Mouse (Mus musculus) thymus, adult 2 months (tissue): Measurements from ENCODE around the gene Sap25. TPM values are rescaled to one million over a fixed set of nuclear protein-coding genes. Genes with fewer than 3 reads are reported as not detected.
"Not testable (repeated sequence)": the region's sequence is repeated elsewhere in the genome, so short reads cannot be mapped to it uniquely, and the experiment has no call there.

Experiments
- DNase-seq: peaks from one replicate; pipeline ENCODE4 v3.0.0; 2021
- H3K27ac ChIP-seq: fragments of 200-500 bp; 2 replicates; pipeline ENCODE4 v1.5.1; 2012; ENCODE audit warnings: low read length, control low read depth; ENCODE audit not compliant: control insufficient read depth, insufficient read depth
- H3K27me3 ChIP-seq: fragments of 200-500 bp; 2 replicates; pipeline ENCODE4 v1.6.1; 2012; ENCODE audit warnings: mild to moderate bottlenecking, low read length, moderate library complexity, mixed read lengths; ENCODE audit not compliant: control insufficient read depth, insufficient read depth
- H3K36me3 ChIP-seq: fragments of 200-500 bp; 2 replicates; pipeline ENCODE4 v1.6.1; 2012; ENCODE audit warnings: mild to moderate bottlenecking, low read length, moderate library complexity; ENCODE audit not compliant: control insufficient read depth, insufficient read depth
- H3K4me1 ChIP-seq: fragments of 200-500 bp; replicated peaks from 2 replicates; pipeline ENCODE4 v1.6.1; 2012; ENCODE audit warnings: low read length; ENCODE audit not compliant: control insufficient read depth, insufficient read depth
- H3K4me3 ChIP-seq: fragments of 200-500 bp; 2 replicates; pipeline ENCODE4 v1.5.1; 2012; ENCODE audit warnings: mild to moderate bottlenecking, low read length, control low read depth, moderate library complexity; ENCODE audit not compliant: control insufficient read depth, insufficient read depth
- CTCF ChIP-seq: fragments of 200-500 bp; IDR thresholded peaks from 2 replicates; pipeline ENCODE4 v1.5.1; 2012; ENCODE audit warnings: mild to moderate bottlenecking, control low read depth, low read length, moderate library complexity, borderline replicate concordance; ENCODE audit not compliant: control insufficient read depth, poor library complexity, insufficient read depth; ENCODE audit errors: extremely low read depth
- POLR2A ChIP-seq: fragments of 200-500 bp; IDR thresholded peaks from 2 replicates; pipeline ENCODE4 v1.6.1; 2012; ENCODE audit warnings: mild to moderate bottlenecking, low read length, control low read depth, moderate library complexity; ENCODE audit not compliant: control insufficient read depth, poor library complexity, insufficient read depth; ENCODE audit errors: extremely low read depth
- WGBS: fragments of 180-500 bp; shearing (Covaris S2); methylation state at CpG from one replicate; pipeline ENCODE4 v1.1.7; 2018; 5-methylcytosine and 5-hydroxymethylcytosine counted together
- polyA plus RNA-seq: library from polyadenylated mRNA; depleted of rRNA; stranded (reverse); fragments of >200 nt; gene quantifications from 2 replicates; pipeline ENCODE4 v1.2.3, GENCODE M21; 2012

Sap25 gene
- polyA plus RNA-seq, 1 experiment = 646 TPM

DNA sequence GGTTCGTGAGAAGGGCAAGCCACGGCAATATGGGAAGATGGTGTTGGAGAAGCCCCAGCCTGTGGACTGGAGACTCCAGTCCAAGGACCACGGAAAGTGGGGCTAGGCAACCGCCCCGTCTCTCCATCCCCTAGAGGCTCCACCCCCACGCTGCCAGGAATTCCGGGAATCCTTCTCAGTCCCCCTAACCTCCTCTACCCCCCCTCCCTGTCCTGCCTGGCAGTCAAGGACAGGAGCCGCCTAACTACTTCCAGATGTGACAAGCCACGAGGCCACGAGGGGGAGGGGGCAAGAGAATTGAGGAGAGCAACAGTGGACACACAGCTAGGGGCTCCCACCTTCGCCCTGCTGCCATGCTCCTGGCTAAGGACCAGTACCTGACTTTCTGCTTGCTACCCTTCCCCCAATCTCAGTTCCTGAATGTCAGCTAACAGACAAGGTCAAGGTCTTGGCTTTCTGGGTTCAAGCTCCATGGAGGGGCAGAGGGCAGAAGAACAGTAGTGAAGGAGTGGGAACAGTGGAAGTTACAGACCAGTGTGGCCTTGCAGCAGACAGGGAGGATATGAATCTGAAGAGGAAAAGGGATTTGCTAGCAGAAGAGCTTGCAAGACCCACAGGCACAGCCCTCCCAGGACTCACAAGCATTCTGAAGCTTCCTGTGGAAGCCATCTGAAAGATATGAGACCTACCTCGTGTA is 30.4 kb upstream of the Sap25 start:
- no peaks in the 10 kb centered on the region for H3K27me3 ChIP-seq
- DNase-seq = no peak
- no peak overlapping the region for H3K27ac ChIP-seq
- WGBS = 78% methylated on average over 12 of the region's 12 CpGs
- TF ChIP-seq CTCF (no peak), POLR2A (no peak)
- H3K36me3 ChIP-seq = no peaks in the 10 kb centered on the region
- H3K4me3 ChIP-seq = no peak overlapping the region
- H3K4me1 ChIP-seq = no peaks in the 10 kb centered on the region

DNA sequence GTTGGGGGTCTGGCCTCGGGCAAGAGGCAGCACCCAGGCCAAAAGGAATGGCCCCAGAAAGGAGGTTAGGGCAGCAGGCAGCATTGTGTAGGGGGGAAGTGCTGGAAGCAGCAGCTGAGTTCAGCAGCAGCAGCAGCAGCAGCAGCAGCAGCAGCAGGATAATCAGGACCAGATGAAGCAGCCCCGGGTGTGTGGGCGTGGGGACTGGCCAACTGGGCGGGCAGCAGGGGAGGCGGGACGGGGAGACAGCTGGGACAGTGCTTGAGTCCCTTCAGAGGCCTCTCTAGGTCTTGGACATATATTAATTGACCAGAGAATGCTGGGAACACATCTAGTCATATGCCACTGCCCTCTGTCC is 29.9 kb upstream of the Sap25 start:
- Histone ChIP-seq H3K27ac (no peak overlapping the region), H3K4me1 (no peaks in the 10 kb centered on the region), H3K36me3 (no peaks in the 10 kb centered on the region), H3K4me3 (no peak overlapping the region), H3K27me3 (no peaks in the 10 kb centered on the region)
- TF ChIP-seq CTCF = no peak
- TF ChIP-seq POLR2A = no peak
- 63% methylated on average over 6 of the region's 6 CpGs for WGBS
- no peak for DNase-seq

DNA sequence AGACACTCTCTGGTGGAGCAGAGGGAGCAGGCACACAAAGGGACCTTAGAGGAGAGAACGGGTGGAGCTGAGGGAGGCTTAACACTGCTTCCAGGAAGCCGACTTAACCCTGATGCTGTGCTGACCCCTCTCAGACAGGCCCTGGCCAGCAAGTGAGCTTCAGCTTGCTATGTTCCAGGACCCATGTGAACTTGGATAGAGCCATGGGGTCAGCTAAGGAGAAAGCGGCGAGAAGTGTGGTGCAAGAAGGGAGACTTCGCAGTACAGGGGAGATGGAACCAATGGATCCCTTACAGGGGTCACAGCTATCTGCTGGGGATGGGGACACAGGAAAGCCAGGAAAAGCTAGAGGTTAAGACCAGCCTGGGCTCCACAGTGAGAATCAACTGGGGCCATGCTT is 28.1 kb upstream of the Sap25 start:
- Histone ChIP-seq H3K4me3 (no peak overlapping the region), H3K4me1 (no peaks in the 10 kb centered on the region), H3K36me3 (no peaks in the 10 kb centered on the region), H3K27me3 (no peaks in the 10 kb centered on the region), H3K27ac (no peak overlapping the region)
- WGBS = 96% methylated on average over 5 of the region's 5 CpGs
- no peak for DNase-seq
- TF ChIP-seq CTCF (no peak), POLR2A (no peak)

DNA sequence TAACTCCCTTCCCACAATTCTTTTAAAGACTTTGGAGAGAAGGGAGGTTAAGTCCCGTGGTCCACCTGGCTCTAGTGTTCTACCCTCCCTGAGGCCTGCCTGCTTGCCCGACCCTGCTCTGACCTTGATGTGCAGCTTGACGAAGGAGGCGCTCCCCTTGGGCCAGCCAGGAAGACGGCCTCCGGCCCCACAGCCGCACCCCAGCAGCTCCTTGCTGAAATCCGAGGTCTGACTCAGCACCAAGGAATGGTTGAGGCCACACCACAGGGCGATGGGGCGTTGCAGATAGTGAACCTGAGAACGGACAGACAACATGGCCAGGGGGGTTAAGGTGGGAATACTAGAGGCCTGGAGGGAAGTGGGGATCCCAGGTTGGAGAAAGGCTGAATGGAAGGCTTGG is 27.6 kb upstream of the Sap25 start, which contains the start of gene Pcolce:
Gene Pcolce, minus strand, starts transcription at position 235 of the 400 bp plus-strand sequence.
- WGBS = 90% methylated on average over 11 of the region's 11 CpGs
- TF ChIP-seq CTCF (no peak), POLR2A (no peak)
- H3K27ac ChIP-seq = no peak within 1 kb of the TSS
- H3K27me3 ChIP-seq = no peaks in the 10 kb centered on the region
- no peak for DNase-seq
- H3K36me3 ChIP-seq = no peaks in the 10 kb centered on the region
- H3K4me3 ChIP-seq = no peak within 1 kb of the TSS
- H3K4me1 ChIP-seq = no peaks in the 10 kb centered on the region

DNA sequence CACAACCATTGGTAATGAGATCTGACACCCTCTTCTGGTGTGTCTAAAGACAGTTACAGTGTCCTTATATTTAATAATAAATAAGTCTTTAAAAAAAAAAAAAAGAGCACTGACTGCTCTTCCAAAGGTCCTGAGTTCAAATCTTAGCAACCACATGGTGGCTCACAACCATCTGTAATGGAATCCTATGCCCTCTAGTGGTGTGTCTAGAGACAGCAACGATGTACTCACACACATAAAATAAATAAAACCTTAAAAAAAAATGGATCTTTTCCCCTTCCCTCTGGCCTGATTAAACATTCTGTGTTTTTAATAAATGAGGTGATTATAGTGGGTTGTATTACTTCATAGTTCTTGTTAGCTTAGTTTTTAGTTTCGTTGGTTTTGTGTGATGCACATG is 26.2 kb upstream of the Sap25 start:
- not testable (repeated sequence) for H3K4me3 ChIP-seq, H3K27ac ChIP-seq, H3K36me3 ChIP-seq, H3K4me1 ChIP-seq, DNase-seq, H3K27me3 ChIP-seq
- WGBS = 89% methylated on average over 2 of the region's 2 CpGs

DNA sequence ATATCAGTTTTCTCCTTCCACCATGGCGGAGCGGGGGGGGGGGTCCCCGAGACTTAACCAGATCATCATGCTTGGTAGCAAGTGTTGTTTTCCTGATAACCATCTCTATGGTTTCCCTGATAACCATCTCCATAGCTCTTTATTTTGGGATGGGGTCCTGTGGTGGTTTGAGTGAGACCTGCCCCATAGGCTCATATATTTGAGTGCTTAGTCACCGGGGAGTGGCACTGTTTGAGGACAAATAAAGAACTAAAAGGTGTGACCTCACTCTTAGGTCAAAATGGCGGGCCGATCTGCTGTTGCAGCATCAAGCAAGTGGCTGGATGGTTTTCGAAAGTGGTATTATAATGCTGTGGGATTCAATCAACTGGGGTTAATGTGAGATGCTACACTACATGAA is 25.8 kb upstream of the Sap25 start:
- H3K36me3 ChIP-seq = no peaks in the 10 kb centered on the region
- 87% methylated on average over 7 of the region's 7 CpGs for WGBS
- no peaks in the 10 kb centered on the region for H3K4me1 ChIP-seq
- no peak for DNase-seq
- TF ChIP-seq CTCF (no peak), POLR2A (no peak)
- H3K27ac ChIP-seq = no peak overlapping the region
- no peaks in the 10 kb centered on the region for H3K27me3 ChIP-seq
- no peak overlapping the region for H3K4me3 ChIP-seq

DNA sequence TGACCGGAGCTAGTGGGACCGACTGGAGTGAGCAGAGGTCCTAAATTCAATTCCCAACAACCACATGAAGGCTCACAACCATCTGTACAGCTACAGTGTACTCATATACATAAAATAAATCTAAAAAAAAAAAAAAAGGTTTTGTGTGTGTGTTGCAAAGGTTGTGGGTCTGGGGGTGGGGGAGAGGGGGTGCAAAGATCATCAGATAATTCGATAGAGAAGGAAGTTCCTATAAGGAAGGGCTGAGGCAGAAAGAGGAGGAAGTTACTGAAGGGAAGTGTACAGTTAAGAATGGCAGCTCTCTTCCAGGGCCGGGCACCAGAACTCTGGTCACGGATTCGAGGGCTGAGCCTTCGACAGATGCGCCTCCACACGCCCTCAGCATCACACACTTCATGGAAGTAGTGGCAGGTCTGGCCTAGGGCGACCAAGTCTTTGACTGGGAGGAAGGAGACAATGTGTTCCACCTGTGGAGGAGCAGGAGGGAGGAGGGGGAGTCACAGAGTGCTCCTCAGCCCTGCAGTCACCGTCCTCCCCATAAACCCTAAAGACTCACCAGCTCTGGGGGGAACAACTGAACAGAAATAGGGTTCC is 17.1 kb upstream of the Sap25 start:
- DNase-seq = no peak
- Histone ChIP-seq H3K36me3 (no peaks in the 10 kb centered on the region), H3K4me1 (peaks cover 6% of the 10 kb centered on the region; the same call in 1 of the 2 replicates), H3K4me3 (no peak overlapping the region), H3K27me3 (no peaks in the 10 kb centered on the region), H3K27ac (no peak overlapping the region)
- WGBS = 52% methylated on average over 11 of the region's 11 CpGs
- TF ChIP-seq POLR2A (no peak), CTCF (no peak)
